In genomic region chr5:4398087-4398486, GRCm38 (mm10) we compare ENCODE assay signal across 12 mouse cellular contexts.
"Had no signal": no experiment of that assay in that cellular context is flagged by ENCODE, and none has a peak within 500 bp of the region (broad histone marks: within the 10 kb centered on the region; RNA-seq: fewer than 3 reads in every experiment).

No protein-coding gene starts in this region.

- H3K4me1 ChIP-seq: limb, embryonic 10.5 days; liver, embryonic 12.5 days had no signal

- H3K27ac ChIP-seq: left cerebral cortex, adult 2 months; limb, embryonic 10.5 days; liver, embryonic 12.5 days had no signal

- DNase-seq: kidney, adult 8-10 months; kidney, postnatal 25 days; lung, embryonic 14.5 days; lung, postnatal 10 days; lung, postnatal 4 days; right cerebral cortex, adult 18-20 months; right cerebral cortex, postnatal 25 days; thymus, postnatal 4 days had no signal

- H3K4me2 ChIP-seq: liver, embryonic 12.5 days; lung, embryonic 14.5 days had no signal

- H3K9me3 ChIP-seq: limb, embryonic 10.5 days; liver, embryonic 12.5 days had no signal

- H3K9ac ChIP-seq: liver, embryonic 12.5 days; lung, embryonic 14.5 days had no signal

- ATAC-seq: intestine, postnatal 0 days; liver, embryonic 12.5 days had no signal

- H3K27me3 ChIP-seq: liver, embryonic 12.5 days had no signal

- H3K36me3 ChIP-seq: limb, embryonic 10.5 days; liver, embryonic 12.5 days had no signal

- H3K4me3 ChIP-seq: left cerebral cortex, adult 2 months; limb, embryonic 10.5 days; liver, embryonic 12.5 days had no signal
